Mouse (Mus musculus): ENCODE results near the gene Tbl3. TPM values are rescaled to one million over a fixed set of nuclear protein-coding genes. Genes with fewer than 3 reads are reported as not detected.
A peak's percentile ranks its signal among the peaks of the same experiment; 100 is the strongest.

Gene Tbl3
- polyA plus RNA-seq, 1 experiment from 2014 or later = 50.5 TPM

GRCm38 (mm10) chr17:24648731-24649377, 58.6 kb downstream of the Tbl3 start:
- Histone ChIP-seq H3K36me3 (ENCODE audit: insufficient read depth, low read length) (0 out of 2 replicates have a peak, but pooled peaks cover 6% of the 10 kb centered on the region), H3K4me1 (replicated peaks; ENCODE audit: insufficient read depth, low read length) (peaks cover 33% of the 10 kb centered on the region), H3K4me2 (ENCODE audit: low read length) (peak overlapping the region; percentile 80), H3K9me3 (replicated peaks; ENCODE audit: low read length) (no peaks in the 10 kb centered on the region), H3K9ac (ENCODE audit: low read depth, low read length) (peak overlapping the region; percentile 82; the same call in 1 of the 2 replicates), H3K27ac (no peak overlapping the region), H3K4me3 (replicated peaks; ENCODE audit: low read depth, low read length) (peak overlapping the region; percentile 65), H3K27me3 (ENCODE audit: insufficient read depth, low read length) (no peaks in the 10 kb centered on the region)
- peak; percentile 16; the same call in 1 of the 2 replicates for TF ChIP-seq CTCF (IDR thresholded peaks at IDR 0.05; ENCODE audit: low read depth)
- ATAC-seq (replicated peaks; ENCODE audit: low FRiP score, low read depth) (no peak), DNase-seq (ENCODE audit: low spot score) (no peak)
- WGBS = 68% methylated on average over 10 of the region's 10 CpGs

Other genes starting within 250 kb of the Tbl3 start
- gene E4f1, start 237.3 kb downstream of the Tbl3 start, polyA plus RNA-seq (2015; fragmentation: Nextera tagmentation; extraction: Ambion mirVana) = 9.8 and 12.0 TPM in 2 replicates
- 61.7 and 64.0 TPM in 2 replicates for gene Pgp, start 237.3 kb downstream of the Tbl3 start, polyA plus RNA-seq (2015; fragmentation: Nextera tagmentation; extraction: Ambion mirVana)
- gene Bricd5, start 233.8 kb downstream of the Tbl3 start, polyA plus RNA-seq (2015; fragmentation: Nextera tagmentation; extraction: Ambion mirVana) = 1.2 and 1.6 TPM in 2 replicates
- gene Mlst8, start 228.6 kb downstream of the Tbl3 start, polyA plus RNA-seq (2015; fragmentation: Nextera tagmentation; extraction: Ambion mirVana) = 24.1 and 24.2 TPM in 2 replicates
- gene Caskin1, start 219.1 kb downstream of the Tbl3 start, polyA plus RNA-seq (2015; fragmentation: Nextera tagmentation; extraction: Ambion mirVana) = 0.82 and 1.1 TPM in 2 replicates
- 59.4 and 67.3 TPM in 2 replicates for gene Traf7, start 179.7 kb downstream of the Tbl3 start, polyA plus RNA-seq (2015; fragmentation: Nextera tagmentation; extraction: Ambion mirVana)
- gene Rab26, start 173.4 kb downstream of the Tbl3 start, polyA plus RNA-seq (2015; fragmentation: Nextera tagmentation; extraction: Ambion mirVana) = 3.5 and 3.7 TPM in 2 replicates
- gene Pkd1, start 157.8 kb downstream of the Tbl3 start, polyA plus RNA-seq (2015; fragmentation: Nextera tagmentation; extraction: Ambion mirVana) = 10.6 and 17.7 TPM in 2 replicates
- 36.4 and 42.4 TPM in 2 replicates for gene Tsc2, start 75.0 kb downstream of the Tbl3 start, polyA plus RNA-seq (2015; fragmentation: Nextera tagmentation; extraction: Ambion mirVana)
- gene Nthl1, start 75.0 kb downstream of the Tbl3 start, polyA plus RNA-seq (2015; fragmentation: Nextera tagmentation; extraction: Ambion mirVana) = 13.4 and 14.9 TPM in 2 replicates
- 141 and 145 TPM in 2 replicates for gene Slc9a3r2, start 57.3 kb downstream of the Tbl3 start, polyA plus RNA-seq (2015; fragmentation: Nextera tagmentation; extraction: Ambion mirVana)
- gene Npw, start 49.2 kb downstream of the Tbl3 start, polyA plus RNA-seq (2015; fragmentation: Nextera tagmentation; extraction: Ambion mirVana) = 0.32 and 0.38 TPM in 2 replicates
- 17.5 and 18.1 TPM in 2 replicates for gene Zfp598, start 38.0 kb downstream of the Tbl3 start, polyA plus RNA-seq (2015; fragmentation: Nextera tagmentation; extraction: Ambion mirVana)
- gene Syngr3, start 17.7 kb downstream of the Tbl3 start, polyA plus RNA-seq (2015; fragmentation: Nextera tagmentation; extraction: Ambion mirVana) = 1.4 and 1.7 TPM in 2 replicates
- 43.3 and 47.6 TPM in 2 replicates for gene Gfer, start 11.5 kb downstream of the Tbl3 start, polyA plus RNA-seq (2015; fragmentation: Nextera tagmentation; extraction: Ambion mirVana)
- 2.6 and 2.7 TPM in 2 replicates for gene Noxo1, start 11.4 kb downstream of the Tbl3 start, polyA plus RNA-seq (2015; fragmentation: Nextera tagmentation; extraction: Ambion mirVana)
- gene Rnf151, start 10.4 kb upstream of the Tbl3 start, polyA plus RNA-seq (2015; fragmentation: Nextera tagmentation; extraction: Ambion mirVana) = not detected in 2 replicates
- 1,452 and 1,460 TPM in 2 replicates for gene Rps2, start 10.5 kb upstream of the Tbl3 start, polyA plus RNA-seq (2015; fragmentation: Nextera tagmentation; extraction: Ambion mirVana)
- gene Ndufb10, start 16.8 kb upstream of the Tbl3 start, polyA plus RNA-seq (2015; fragmentation: Nextera tagmentation; extraction: Ambion mirVana) = 417 and 419 TPM in 2 replicates
- 0.36 and 0.38 TPM in 2 replicates for gene Rpl3l, start 20.2 kb upstream of the Tbl3 start, polyA plus RNA-seq (2015; fragmentation: Nextera tagmentation; extraction: Ambion mirVana)
- gene Msrb1, start 29.0 kb upstream of the Tbl3 start, polyA plus RNA-seq (2015; fragmentation: Nextera tagmentation; extraction: Ambion mirVana) = 45.8 and 48.6 TPM in 2 replicates
- gene Hs3st6, start 45.3 kb upstream of the Tbl3 start, polyA plus RNA-seq (2015; fragmentation: Nextera tagmentation; extraction: Ambion mirVana) = 33.0 and 38.6 TPM in 2 replicates
- gene Meiob, start 96.6 kb upstream of the Tbl3 start, polyA plus RNA-seq (2015; fragmentation: Nextera tagmentation; extraction: Ambion mirVana) = 0.23 and 0.47 TPM in 2 replicates
- 99.7 and 101 TPM in 2 replicates for gene Hagh, start 132.5 kb upstream of the Tbl3 start, polyA plus RNA-seq (2015; fragmentation: Nextera tagmentation; extraction: Ambion mirVana)
- 88.0 and 90.7 TPM in 2 replicates for gene Fahd1, start 142.7 kb upstream of the Tbl3 start, polyA plus RNA-seq (2015; fragmentation: Nextera tagmentation; extraction: Ambion mirVana)
- 6.8 and 8.2 TPM in 2 replicates for gene Igfals, start 158.3 kb upstream of the Tbl3 start, polyA plus RNA-seq (2015; fragmentation: Nextera tagmentation; extraction: Ambion mirVana)
- gene Nubp2, start 178.7 kb upstream of the Tbl3 start, polyA plus RNA-seq (2015; fragmentation: Nextera tagmentation; extraction: Ambion mirVana) = 55.9 and 57.5 TPM in 2 replicates
- 53.4 and 55.9 TPM in 2 replicates for gene Spsb3, start 179.0 kb upstream of the Tbl3 start, polyA plus RNA-seq (2015; fragmentation: Nextera tagmentation; extraction: Ambion mirVana)
- 29.5 and 29.6 TPM in 2 replicates for gene Eme2, start 187.4 kb upstream of the Tbl3 start, polyA plus RNA-seq (2015; fragmentation: Nextera tagmentation; extraction: Ambion mirVana)
- 141 TPM in 2 replicates for gene Mrps34, start 187.5 kb upstream of the Tbl3 start, polyA plus RNA-seq (2015; fragmentation: Nextera tagmentation; extraction: Ambion mirVana)
- gene Nme3, start 188.8 kb upstream of the Tbl3 start, polyA plus RNA-seq (2015; fragmentation: Nextera tagmentation; extraction: Ambion mirVana) = 87.1 and 93.1 TPM in 2 replicates
- gene Mapk8ip3, start 229.3 kb upstream of the Tbl3 start, polyA plus RNA-seq (2015; fragmentation: Nextera tagmentation; extraction: Ambion mirVana) = 12.7 and 13.7 TPM in 2 replicates